Mouse (Mus musculus): ENCODE results near the gene Herc3.

DNA sequence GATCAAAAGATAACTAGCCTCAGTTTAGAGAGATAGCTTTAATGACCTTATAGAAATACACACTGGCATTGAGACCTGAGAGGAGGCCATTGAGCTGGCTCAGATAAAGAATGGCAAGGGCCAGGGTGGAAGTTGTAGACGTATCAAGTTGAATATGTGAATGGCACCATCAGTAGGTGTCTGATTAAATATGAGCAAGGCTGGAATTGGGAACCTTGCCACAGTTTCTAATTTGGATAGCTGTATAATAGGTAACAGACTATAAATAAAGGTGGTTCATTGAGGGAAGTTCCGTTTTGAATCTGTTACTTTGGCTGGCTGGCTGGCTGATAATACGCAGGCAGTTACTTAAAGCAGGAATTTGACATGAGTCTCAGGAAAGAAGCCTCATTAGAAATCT, 65.4 kb downstream of the Herc3 start:
- TF ChIP-seq POLR2AphosphoS5 (IDR thresholded peaks at IDR 0.05; ENCODE audit: insufficient replicate concordance, low read depth, low read length) (no peak), CTCF (IDR thresholded peaks at IDR 0.05; ENCODE audit: low read depth, low read length) (no peak), GATA1 (IDR thresholded peaks at IDR 0.05; ENCODE audit: borderline replicate concordance, low read length) (no peak)

Data from G1E (cell line).